Mouse (Mus musculus): ENCODE data around the gene Tyw1. TPM values are rescaled to one million over a fixed set of nuclear protein-coding genes. Genes with fewer than 3 reads are reported as not detected.

Tyw1 gene
- total and polyA plus RNA-seq, 3 experiments, result 34.7 to 46.5 (median 37.1) TPM

DNA sequence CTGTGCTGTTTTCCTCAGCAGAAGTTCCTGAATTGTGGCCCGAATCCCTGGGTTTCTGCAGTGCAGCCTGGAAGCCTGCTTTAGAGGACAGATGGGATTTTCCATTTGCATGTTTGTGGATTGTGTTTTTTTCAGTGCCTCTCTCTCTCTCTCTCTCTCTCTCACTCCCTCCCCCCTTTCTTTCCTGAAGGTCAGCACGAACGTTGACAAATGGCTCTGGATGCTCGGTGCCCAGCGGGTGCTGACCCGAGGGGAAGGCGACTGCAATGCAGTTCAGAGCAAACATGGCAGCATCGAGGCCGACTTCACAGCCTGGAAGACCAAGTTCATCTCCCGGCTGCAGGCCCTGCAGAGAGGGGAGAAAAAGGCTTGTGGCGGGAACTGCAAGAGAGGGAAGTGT is 13.6 kb downstream of the Tyw1 start:
- peaks cover 69 to 98% of the 10 kb centered on the region in 2 experiments for H3K36me3 ChIP-seq (replicated peaks in 1 of 2; ENCODE audit: control insufficient read depth in 1 of 2, insufficient read depth in 1 of 2, low read length in 1 of 2)
- H3K4me3 ChIP-seq (replicated peaks in 1 of 3; ENCODE audit: low read depth in 2 of 3, low read length in 2 of 3, poor library complexity in 1 of 3), result no peak overlapping the region
- dilution Hi-C loops (cut with MboI; ENCODE audit: extremely low pct_ligation_motif_present, extremely low pct_unique_long_range_greater_than_20kb, low sequenced_read_pairs), result no loop called here
- H3K9ac ChIP-seq (ENCODE audit: insufficient read depth, low read depth), result no peak overlapping the region
- no peaks in the 10 kb centered on the region for H3K27me3 ChIP-seq (replicated peaks)
- no peak for TF ChIP-seq CTCF (conservative IDR thresholded peaks at IDR 0.05 in 1 of 2, IDR thresholded peaks at IDR 0.05 in 1 of 2; ENCODE audit: low read depth in 2 of 2, low read length in 2 of 2)
- TF ChIP-seq RCOR1 (conservative IDR thresholded peaks at IDR 0.05; ENCODE audit: low read depth, low read length), result no peak
- H3K4me1 ChIP-seq (ENCODE audit: control insufficient read depth in 1 of 2, insufficient read depth in 2 of 2), result no peaks in the 10 kb centered on the region
- no peak overlapping the region for H3K4me2 ChIP-seq (ENCODE audit: insufficient read depth, low read depth, poor library complexity, severe bottlenecking)
- in situ Hi-C loops (cut with MboI; ENCODE audit: low pct_ligation_motif_present, low pct_unique_long_range_greater_than_20kb, low sequenced_read_pairs), result loop anchor here (5.0 kb wide), 1 partner anchor 583 kb away; no protein-coding TSS in a partner anchor
- no peak overlapping the region for H3K27ac ChIP-seq (ENCODE audit: insufficient read depth, low read depth)
- DNase-seq (ENCODE audit: extremely low read depth), result no peak
- peaks cover 3% of the 10 kb centered on the region; the same call in 1 of the 2 replicates for H3K79me2 ChIP-seq (replicated peaks; ENCODE audit: control insufficient read depth, extremely low read depth, insufficient read depth, poor library complexity, severe bottlenecking)
- H3K9me3 ChIP-seq (replicated peaks; ENCODE audit: low read length), result no peaks in the 10 kb centered on the region

DNA sequence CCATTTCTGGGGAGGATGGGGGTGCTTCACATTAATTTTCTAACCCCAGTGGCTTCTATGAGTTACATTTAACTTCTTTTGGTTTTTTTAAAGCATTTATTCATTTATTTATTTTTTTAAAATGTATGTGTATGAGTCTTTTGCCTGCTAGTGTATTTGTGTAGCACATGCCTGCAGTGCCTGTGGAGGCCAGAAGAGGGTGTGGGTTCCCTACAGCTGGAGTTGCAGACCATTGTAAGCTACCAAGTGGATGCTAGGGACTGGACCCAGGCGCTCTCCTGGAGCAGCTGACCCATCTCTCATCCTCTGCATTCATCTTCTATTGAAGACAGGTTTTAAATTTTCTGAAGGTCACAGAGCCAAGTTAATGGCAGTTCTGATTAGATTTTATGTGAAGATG is 16.9 kb downstream of the Tyw1 start:
- Histone ChIP-seq H3K36me3 (replicated peaks in 1 of 2; ENCODE audit: control insufficient read depth in 1 of 2, insufficient read depth in 1 of 2, low read length in 1 of 2) (peaks cover 68 to 92% of the 10 kb centered on the region in 2 experiments), H3K27me3 (replicated peaks) (no peaks in the 10 kb centered on the region), H3K79me2 (replicated peaks; ENCODE audit: control insufficient read depth, extremely low read depth, insufficient read depth, poor library complexity, severe bottlenecking) (no peaks in the 10 kb centered on the region), H3K4me1 (ENCODE audit: control insufficient read depth in 1 of 2, insufficient read depth in 2 of 2) (no peaks in the 10 kb centered on the region), H3K9me3 (replicated peaks; ENCODE audit: low read length) (no peaks in the 10 kb centered on the region), H3K4me2 (ENCODE audit: insufficient read depth, low read depth, poor library complexity, severe bottlenecking) (no peak overlapping the region), H3K9ac (ENCODE audit: insufficient read depth, low read depth) (no peak overlapping the region), H3K27ac (ENCODE audit: insufficient read depth, low read depth) (no peak overlapping the region), H3K4me3 (replicated peaks in 1 of 3; ENCODE audit: low read depth in 2 of 3, low read length in 2 of 3, poor library complexity in 1 of 3) (no peak overlapping the region)
- in situ Hi-C loops (cut with MboI; ENCODE audit: low pct_ligation_motif_present, low pct_unique_long_range_greater_than_20kb, low sequenced_read_pairs) (no loop called here), dilution Hi-C loops (cut with MboI; ENCODE audit: extremely low pct_ligation_motif_present, extremely low pct_unique_long_range_greater_than_20kb, low sequenced_read_pairs) (no loop called here)
- DNase-seq (ENCODE audit: extremely low read depth), result no peak
- no peak for TF ChIP-seq MAZ (IDR thresholded peaks at IDR 0.05; ENCODE audit: low read depth, low read length)
- peak; percentile 5 for TF ChIP-seq RAD21 (IDR thresholded peaks at IDR 0.05; ENCODE audit: low read depth, low read length)
- peak; percentile 17 to 39; a peak in 3 of 4 replicates for TF ChIP-seq CTCF (conservative IDR thresholded peaks at IDR 0.05 in 1 of 2, IDR thresholded peaks at IDR 0.05 in 1 of 2; ENCODE audit: low read depth in 2 of 2, low read length in 2 of 2)
- no peak for TF ChIP-seq NELFE (IDR thresholded peaks at IDR 0.05; ENCODE audit: low read depth, low read length)

DNA sequence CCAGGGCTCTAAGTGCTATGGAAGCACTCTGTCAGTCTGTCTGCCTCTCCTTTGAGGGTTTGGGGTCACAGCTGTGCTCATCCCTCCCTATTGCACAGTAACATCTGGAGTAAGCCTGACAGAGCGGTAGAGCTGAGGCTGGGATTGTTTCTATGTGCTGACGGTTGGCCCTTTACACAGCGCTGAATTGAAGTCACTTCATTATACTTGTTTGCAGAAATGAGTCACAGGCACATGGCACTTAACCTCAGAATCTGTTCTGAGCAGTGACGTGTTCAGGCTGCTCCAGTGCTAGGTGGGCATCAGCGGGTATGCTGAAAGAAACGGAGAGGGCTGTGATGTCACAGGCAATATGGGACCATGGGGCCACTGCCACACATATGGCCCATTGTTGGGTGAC is 17.6 kb downstream of the Tyw1 start:
- Histone ChIP-seq H3K4me2 (ENCODE audit: insufficient read depth, low read depth, poor library complexity, severe bottlenecking) (no peak overlapping the region), H3K27me3 (replicated peaks) (no peaks in the 10 kb centered on the region), H3K4me1 (ENCODE audit: control insufficient read depth in 1 of 2, insufficient read depth in 2 of 2) (no peaks in the 10 kb centered on the region), H3K27ac (ENCODE audit: insufficient read depth, low read depth) (no peak overlapping the region), H3K36me3 (replicated peaks in 1 of 2; ENCODE audit: control insufficient read depth in 1 of 2, insufficient read depth in 1 of 2, low read length in 1 of 2) (peaks cover 65 to 92% of the 10 kb centered on the region in 2 experiments), H3K9me3 (replicated peaks; ENCODE audit: low read length) (no peaks in the 10 kb centered on the region), H3K4me3 (replicated peaks in 1 of 3; ENCODE audit: low read depth in 2 of 3, low read length in 2 of 3, poor library complexity in 1 of 3) (no peak overlapping the region), H3K79me2 (replicated peaks; ENCODE audit: control insufficient read depth, extremely low read depth, insufficient read depth, poor library complexity, severe bottlenecking) (no peaks in the 10 kb centered on the region), H3K9ac (ENCODE audit: insufficient read depth, low read depth) (no peak overlapping the region)
- DNase-seq (ENCODE audit: extremely low read depth), result no peak
- dilution Hi-C loops (cut with MboI; ENCODE audit: extremely low pct_ligation_motif_present, extremely low pct_unique_long_range_greater_than_20kb, low sequenced_read_pairs) (no loop called here), in situ Hi-C loops (cut with MboI; ENCODE audit: low pct_ligation_motif_present, low pct_unique_long_range_greater_than_20kb, low sequenced_read_pairs) (no loop called here)
- TF ChIP-seq RAD21 (IDR thresholded peaks at IDR 0.05; ENCODE audit: low read depth, low read length) (no peak), TBP (conservative IDR thresholded peaks at IDR 0.05; ENCODE audit: low read depth, low read length) (no peak), ZKSCAN1 (IDR thresholded peaks at IDR 0.05; ENCODE audit: borderline replicate concordance, low read depth, low read length) (no peak), POLR2A (IDR thresholded peaks at IDR 0.05; ENCODE audit: low read depth, low read length) (no peak), E2F4 (IDR thresholded peaks at IDR 0.05; ENCODE audit: insufficient replicate concordance, low read depth, low read length) (no peak), USF2 (conservative IDR thresholded peaks at IDR 0.05; ENCODE audit: low read depth, low read length) (no peak), GABPA (IDR thresholded peaks at IDR 0.05; ENCODE audit: insufficient replicate concordance, low read depth, low read length) (no peak), MAX (IDR thresholded peaks at IDR 0.05; ENCODE audit: low read length) (no peak), USF1 (IDR thresholded peaks at IDR 0.05; ENCODE audit: low read depth, low read length) (no peak), CHD2 (IDR thresholded peaks at IDR 0.05; ENCODE audit: low read length) (no peak), JUND (conservative IDR thresholded peaks at IDR 0.05; ENCODE audit: low read depth, low read length) (no peak), MAZ (IDR thresholded peaks at IDR 0.05; ENCODE audit: low read depth, low read length) (no peak), ELF1 (IDR thresholded peaks at IDR 0.05; ENCODE audit: low read depth, low read length) (no peak), ZC3H11A (IDR thresholded peaks at IDR 0.05; ENCODE audit: low read depth, low read length) (no peak)
